Mouse (Mus musculus) embryonic facial prominence, embryonic 15.5 days (tissue): ENCODE measurements around the gene Fads2. TPM values are rescaled to one million over a fixed set of nuclear protein-coding genes. Genes with fewer than 3 reads are reported as not detected.

ENCODE experiments used
- ATAC-seq: fragments of 200-750 bp; cut with Nextera tagmentation; 2 replicates; pipeline ENCODE4 v1.8.0; 2017; ENCODE audit warnings: low read depth, moderate TSS enrichment; ENCODE audit not compliant: insufficient number of reproducible peaks, low FRiP score, low TSS enrichment
- H3K27ac ChIP-seq: fragments of 300-500 bp; sonication (generic); replicated peaks from 2 replicates; pipeline ENCODE4 v1.5.1; 2015; ENCODE audit warnings: mild to moderate bottlenecking, inconsistent platforms
- H3K27me3 ChIP-seq: fragments of 300-500 bp; sonication (generic); 2 replicates; pipeline ENCODE4 v1.6.1; 2015; ENCODE audit warnings: inconsistent platforms
- H3K36me3 ChIP-seq: fragments of 300-500 bp; sonication (generic); 2 replicates; pipeline ENCODE4 v1.6.1; 2015; ENCODE audit warnings: mild to moderate bottlenecking, inconsistent platforms
- H3K4me1 ChIP-seq: fragments of 300-500 bp; sonication (generic); 2 replicates; pipeline ENCODE4 v1.6.1; 2015; ENCODE audit warnings: inconsistent platforms
- H3K4me2 ChIP-seq: fragments of 300-500 bp; sonication (generic); replicated peaks from 2 replicates; pipeline ENCODE4 v1.6.1; 2015; ENCODE audit warnings: mild to moderate bottlenecking, inconsistent platforms
- H3K4me3 ChIP-seq: fragments of 300-500 bp; sonication (generic); replicated peaks from 2 replicates; pipeline ENCODE4 v1.5.1; 2015; ENCODE audit warnings: mild to moderate bottlenecking, inconsistent platforms
- H3K9ac ChIP-seq: fragments of 300-500 bp; sonication (generic); 2 replicates; pipeline ENCODE4 v1.6.1; 2015; ENCODE audit warnings: inconsistent platforms
- H3K9me3 ChIP-seq: fragments of 300-500 bp; sonication (generic); replicated peaks from 2 replicates; pipeline ENCODE4 v1.6.1; 2016; ENCODE audit warnings: inconsistent platforms
- WGBS: fragments of 180-500 bp; shearing (Covaris S2); methylation state at CpG from one replicate; pipeline ENCODE4 v1.1.7; 2015; 5-methylcytosine and 5-hydroxymethylcytosine counted together
- polyA plus RNA-seq: library from polyadenylated mRNA; unstranded; fragments of >200 nt; fragmentation: Nextera tagmentation; extraction: Ambion mirVana; gene quantifications from 2 replicates; pipeline ENCODE4 v1.2.1, GENCODE M21; 2015

Gene Fads2
- polyA plus RNA-seq, 1 experiment from 2014 or later, result 61.3 TPM

- ATAC-seq, result no peak
- no peak overlapping the region for H3K4me2 ChIP-seq
- WGBS, result 78% methylated on average over 5 of the region's 5 CpGs
- H3K9ac ChIP-seq, result no peak overlapping the region
- no peak overlapping the region for H3K4me3 ChIP-seq
- H3K36me3 ChIP-seq, result no peaks in the 10 kb centered on the region
- H3K4me1 ChIP-seq, result no peaks in the 10 kb centered on the region
- no peak overlapping the region for H3K27ac ChIP-seq
- H3K27me3 ChIP-seq, result no peaks in the 10 kb centered on the region
- no peaks in the 10 kb centered on the region for H3K9me3 ChIP-seq
Measured at GRCm38 (mm10) chr19:10122021-10122631, 20.6 kb upstream of the Fads2 start.

DNA sequence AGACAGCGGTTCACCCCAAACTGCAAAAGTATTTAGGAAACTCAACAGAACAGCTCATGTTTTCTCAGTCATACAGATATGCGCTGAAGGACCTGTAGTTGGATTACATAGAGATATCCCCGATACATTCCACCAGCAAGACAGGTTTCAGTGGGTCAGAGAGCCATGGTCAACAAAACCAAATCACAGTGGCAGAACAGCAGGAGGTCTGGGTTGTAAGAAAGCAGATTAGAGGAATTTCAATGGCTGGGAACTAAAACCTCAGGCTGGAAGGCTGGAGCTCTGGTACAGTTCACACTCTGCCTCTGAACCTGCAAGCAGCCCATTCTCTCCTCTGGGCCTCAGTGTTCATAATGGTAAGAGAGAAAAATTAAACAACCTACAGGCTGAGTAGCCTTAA, 15.1 kb upstream of the Fads2 start:
- Histone ChIP-seq H3K36me3 (no peaks in the 10 kb centered on the region), H3K4me3 (no peak overlapping the region), H3K9me3 (no peaks in the 10 kb centered on the region), H3K4me1 (no peaks in the 10 kb centered on the region), H3K27me3 (no peaks in the 10 kb centered on the region), H3K27ac (no peak overlapping the region), H3K9ac (no peak overlapping the region), H3K4me2 (no peak overlapping the region)
- ATAC-seq, result no peak
- WGBS, result 67% methylated on average over 3 of the region's 3 CpGs

DNA sequence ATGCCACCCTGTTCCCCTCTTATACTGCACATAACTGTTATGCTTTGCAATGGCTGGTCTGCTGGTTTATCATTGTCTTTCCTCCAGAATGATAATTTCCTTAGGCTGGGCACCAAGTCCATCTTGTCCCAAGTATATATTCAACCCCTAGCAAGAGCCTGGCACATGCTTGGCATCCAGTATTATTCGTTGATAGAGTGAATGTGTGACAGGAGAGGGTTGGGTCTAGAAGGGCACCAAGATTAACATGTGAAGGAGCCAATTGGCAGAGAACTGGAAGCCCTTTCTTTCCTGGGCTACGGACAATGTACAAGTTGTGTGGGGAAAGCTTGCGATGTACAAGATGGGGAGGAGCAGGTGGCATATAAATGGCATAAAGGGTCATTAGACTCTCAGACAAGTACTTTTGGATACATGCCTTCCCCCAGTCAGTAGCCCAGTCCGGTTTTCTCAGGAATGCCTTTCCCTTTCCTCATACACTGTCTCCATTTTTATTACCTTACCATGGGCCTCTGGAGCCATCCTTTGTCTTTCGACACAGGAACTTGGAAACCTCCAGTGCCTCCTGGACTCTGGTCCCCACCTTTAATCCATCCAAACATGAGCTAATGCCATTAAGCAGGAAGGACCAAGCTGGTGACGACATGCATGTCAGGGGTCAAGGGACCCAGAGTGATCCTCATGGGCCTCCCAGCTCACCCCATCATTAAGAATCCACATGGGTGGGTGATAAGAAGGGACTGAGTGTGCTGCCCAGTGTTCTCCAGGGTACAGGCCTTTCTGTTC, 14.0 kb upstream of the Fads2 start:
- Histone ChIP-seq H3K4me1 (no peaks in the 10 kb centered on the region), H3K9ac (no peak overlapping the region), H3K9me3 (no peaks in the 10 kb centered on the region), H3K4me3 (no peak overlapping the region), H3K4me2 (no peak overlapping the region), H3K27ac (no peak overlapping the region), H3K27me3 (no peaks in the 10 kb centered on the region), H3K36me3 (no peaks in the 10 kb centered on the region)
- no peak for ATAC-seq
- 78% methylated on average over 6 of the region's 6 CpGs for WGBS

GRCm38 (mm10) chr19:10112956-10113355, 11.4 kb upstream of the Fads2 start:
- no peak; the same call in 1 of the 2 replicates for ATAC-seq
- WGBS, result 50% methylated on average over 4 of the region's 4 CpGs
- Histone ChIP-seq H3K9me3 (no peaks in the 10 kb centered on the region), H3K4me2 (no peak overlapping the region), H3K27ac (no peak overlapping the region), H3K9ac (no peak overlapping the region), H3K4me3 (no peak overlapping the region), H3K4me1 (no peaks in the 10 kb centered on the region), H3K27me3 (no peaks in the 10 kb centered on the region), H3K36me3 (no peaks in the 10 kb centered on the region)

DNA sequence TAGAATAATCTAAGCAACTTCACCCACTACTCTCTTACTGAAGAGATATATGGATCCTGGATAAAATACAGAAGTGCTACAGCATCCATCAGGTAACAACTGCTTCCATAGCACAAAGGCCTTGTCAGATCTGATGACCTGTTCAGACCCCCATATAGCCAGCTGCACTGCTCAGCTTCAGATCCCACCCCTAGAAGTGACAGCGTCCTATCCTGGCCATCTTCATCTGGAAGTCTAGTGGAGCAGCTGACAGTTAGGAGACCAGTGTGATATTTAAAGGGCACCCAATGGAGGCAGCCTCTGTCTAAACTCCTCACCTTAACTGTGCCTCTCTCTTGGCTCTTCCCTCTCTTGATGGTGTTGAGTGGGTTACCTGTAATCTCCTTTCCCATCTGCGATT, 7.1 kb upstream of the Fads2 start:
- WGBS, result 79% methylated on average over 2 of the region's 2 CpGs
- no peaks in the 10 kb centered on the region for H3K36me3 ChIP-seq
- no peak overlapping the region for H3K9ac ChIP-seq
- H3K27ac ChIP-seq, result no peak overlapping the region
- H3K4me3 ChIP-seq, result no peak overlapping the region
- H3K4me2 ChIP-seq, result no peak overlapping the region
- H3K9me3 ChIP-seq, result no peaks in the 10 kb centered on the region
- ATAC-seq, result no peak
- no peaks in the 10 kb centered on the region for H3K4me1 ChIP-seq
- no peaks in the 10 kb centered on the region for H3K27me3 ChIP-seq

GRCm38 (mm10) chr19:10108129-10108528, 6.6 kb upstream of the Fads2 start:
- no peak overlapping the region for H3K9ac ChIP-seq
- 81% methylated on average over 1 of the region's 1 CpGs for WGBS
- H3K9me3 ChIP-seq, result no peaks in the 10 kb centered on the region
- H3K27ac ChIP-seq, result no peak overlapping the region
- H3K36me3 ChIP-seq, result no peaks in the 10 kb centered on the region
- ATAC-seq, result no peak
- no peaks in the 10 kb centered on the region for H3K4me1 ChIP-seq
- H3K27me3 ChIP-seq, result no peaks in the 10 kb centered on the region
- no peak overlapping the region for H3K4me3 ChIP-seq
- no peak overlapping the region for H3K4me2 ChIP-seq

DNA sequence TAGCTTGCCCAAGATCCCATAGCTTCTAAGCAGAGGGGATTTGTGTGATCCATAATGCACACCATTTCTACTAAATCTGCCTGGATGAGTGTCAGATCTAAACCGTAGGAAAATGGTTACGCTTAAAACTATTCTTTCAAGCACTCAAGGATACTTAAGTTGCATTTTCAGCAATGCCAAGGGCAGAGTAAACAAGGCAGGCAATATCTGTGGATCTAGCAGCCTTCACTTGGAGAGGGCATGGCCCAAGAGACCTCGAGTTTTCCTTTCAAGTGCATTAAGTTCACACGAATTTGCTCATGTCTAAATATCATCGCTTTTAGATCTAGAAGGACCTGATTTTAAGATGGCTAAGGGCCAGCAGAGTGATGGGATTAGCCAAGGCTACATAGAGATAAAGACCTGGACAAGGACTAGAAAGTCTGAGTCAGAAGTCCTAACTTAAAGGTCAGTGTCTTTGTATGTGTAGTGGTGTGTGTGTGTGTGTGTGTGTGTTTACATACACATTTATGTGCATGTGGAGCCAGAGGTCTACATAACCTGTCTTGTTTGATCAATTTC, 5.6 kb upstream of the Fads2 start:
- H3K27me3 ChIP-seq, result no peaks in the 10 kb centered on the region
- ATAC-seq, result no peak
- H3K36me3 ChIP-seq, result no peaks in the 10 kb centered on the region
- no peaks in the 10 kb centered on the region for H3K9me3 ChIP-seq
- 80% methylated on average over 5 of the region's 5 CpGs for WGBS
- H3K4me1 ChIP-seq, result peaks cover 4% of the 10 kb centered on the region; the same call in 1 of the 2 replicates
- no peak overlapping the region for H3K9ac ChIP-seq
- no peak overlapping the region for H3K4me3 ChIP-seq
- H3K27ac ChIP-seq, result no peak overlapping the region
- no peak overlapping the region for H3K4me2 ChIP-seq

- Histone ChIP-seq H3K4me2 (no peak overlapping the region), H3K9ac (no peak overlapping the region), H3K27me3 (no peaks in the 10 kb centered on the region), H3K36me3 (no peaks in the 10 kb centered on the region), H3K27ac (no peak overlapping the region), H3K9me3 (no peaks in the 10 kb centered on the region), H3K4me1 (peaks cover 6% of the 10 kb centered on the region; the same call in 1 of the 2 replicates), H3K4me3 (no peak overlapping the region)
- WGBS, result 91% methylated on average over 2 of the region's 2 CpGs
- no peak for ATAC-seq
Measured at GRCm38 (mm10) chr19:10106634-10107033, 5.1 kb upstream of the Fads2 start.

- WGBS, result 81% methylated on average over 10 of the region's 10 CpGs
- ATAC-seq, result no peak
- no peak overlapping the region for H3K27ac ChIP-seq
Measured at GRCm38 (mm10) chr19:10105034-10105493, 3.5 kb upstream of the Fads2 start.

DNA sequence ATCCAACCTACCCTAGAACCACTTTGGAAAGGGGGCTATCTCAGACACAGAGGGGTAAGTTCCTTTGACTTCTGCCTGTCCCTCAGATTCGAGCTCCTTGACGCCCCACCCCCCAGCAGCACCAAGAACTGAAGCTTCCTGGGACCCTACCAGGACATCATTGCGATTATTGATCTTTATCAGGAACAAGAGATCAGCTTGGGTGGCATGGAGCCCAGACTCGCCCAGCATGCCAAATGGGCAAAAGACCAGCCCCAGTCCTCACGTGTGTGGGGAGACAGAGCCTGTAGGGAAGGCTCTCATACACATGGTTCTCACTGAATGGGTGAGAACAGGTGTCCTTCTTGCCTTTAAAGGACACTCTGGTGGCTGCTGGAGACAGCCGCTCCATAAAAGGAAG, 2.7 kb upstream of the Fads2 start:
- 77% methylated on average over 6 of the region's 6 CpGs for WGBS

More at GRCm38 (mm10) chr19:10105034-10105493, 3.5 kb upstream of the Fads2 start:
- Histone ChIP-seq H3K9ac (no peak overlapping the region), H3K4me1 (peaks cover 19% of the 10 kb centered on the region), H3K4me2 (no peak overlapping the region), H3K27me3 (no peaks in the 10 kb centered on the region), H3K9me3 (no peaks in the 10 kb centered on the region), H3K36me3 (no peaks in the 10 kb centered on the region), H3K4me3 (no peak overlapping the region)

DNA sequence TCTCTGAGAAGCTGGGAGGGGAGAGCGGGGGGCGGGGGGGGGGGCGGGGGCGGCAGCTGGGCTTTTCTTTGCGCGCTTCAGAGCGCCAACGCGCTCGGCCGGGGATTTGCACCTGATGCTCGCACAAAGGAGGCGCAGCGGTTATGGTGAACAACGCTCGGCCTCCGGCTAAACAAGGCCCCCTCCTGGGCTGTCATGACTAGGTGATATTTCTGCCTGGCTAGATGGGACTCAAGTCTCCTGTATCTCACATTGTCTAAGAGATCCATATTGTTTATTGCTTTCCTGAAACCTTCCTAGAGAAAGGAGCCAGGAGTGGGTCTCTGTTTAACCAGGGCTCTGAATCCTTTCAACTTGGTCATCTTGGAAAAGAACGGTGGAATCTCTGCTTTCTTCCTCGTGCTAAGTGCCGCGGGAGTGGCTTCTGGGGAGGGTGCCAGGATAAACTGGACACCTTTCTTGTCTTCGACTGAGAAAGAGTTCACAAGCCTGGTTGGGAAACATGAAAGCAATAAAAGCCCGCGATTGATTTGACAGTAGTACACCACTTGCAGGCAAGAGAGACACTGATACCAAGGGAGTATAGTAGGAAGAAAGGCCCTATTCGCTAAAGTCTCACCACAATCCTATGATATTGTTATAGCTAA, 631 bp upstream of the Fads2 start:
- H3K9me3 ChIP-seq, result no peaks in the 10 kb centered on the region
- peak overlapping the region; percentile 89 for H3K27ac ChIP-seq
- peak overlapping the region; percentile 59; the same call in 1 of the 2 replicates for H3K9ac ChIP-seq
- no peaks in the 10 kb centered on the region for H3K27me3 ChIP-seq
- peak overlapping the region; percentile 74 for H3K4me2 ChIP-seq
- peaks cover 39% of the 10 kb centered on the region for H3K4me1 ChIP-seq
- no peaks in the 10 kb centered on the region for H3K36me3 ChIP-seq
- ATAC-seq, result no peak; the same call in 1 of the 2 replicates
- 4% methylated on average over 25 of the region's 25 CpGs for WGBS
- peak overlapping the region; percentile 77 for H3K4me3 ChIP-seq

More for the DNA sequence above, 2.7 kb upstream of the Fads2 start:
- no peak for ATAC-seq
- Histone ChIP-seq H3K27me3 (no peaks in the 10 kb centered on the region), H3K9ac (no peak overlapping the region), H3K4me2 (no peak overlapping the region), H3K9me3 (no peaks in the 10 kb centered on the region), H3K36me3 (no peaks in the 10 kb centered on the region), H3K4me1 (peaks cover 25% of the 10 kb centered on the region), H3K27ac (no peak overlapping the region), H3K4me3 (no peak overlapping the region)
